Mouse (Mus musculus) heart, adult 18-20 months (tissue): ENCODE results near the gene Tagln2. TPM values are rescaled to one million over a fixed set of nuclear protein-coding genes. Genes with fewer than 3 reads are reported as not detected.
A peak's percentile ranks its signal among the peaks of the same experiment; 100 is the strongest.

Experiments
- DNase-seq, 2 experiments: peaks; one replicate each; pipeline ENCODE4 v3.0.0; 2021 to 2022; ENCODE audit warnings: mixed read lengths in 1 of 2
- total RNA-seq, 2 experiments: library from RNA; stranded (reverse); gene quantifications; 2 replicates each; pipeline ENCODE4 v1.2.3; 2021

Tagln2 gene
- total RNA-seq, 2 experiments from 2014 or later, result 56.8 to 58.8 TPM

GRCm38 (mm10) chr1:172526380-172527081 lies 26.7 kb downstream of the Tagln2 start:
- peak; percentile 78 to 84 for DNase-seq

- DNase-seq, result no peak
Measured at GRCm38 (mm10) chr1:172527431-172527830, 27.6 kb downstream of the Tagln2 start.

GRCm38 (mm10) chr1:172528701-172529100 lies 28.9 kb downstream of the Tagln2 start:
- DNase-seq, result peak; percentile 93 to 98

GRCm38 (mm10) chr1:172530544-172531220 lies 30.8 kb downstream of the Tagln2 start:
- no peak for DNase-seq

- peak in 1 of 2 experiments; percentile 62 for DNase-seq
Measured at GRCm38 (mm10) chr1:172532551-172532950, 32.7 kb downstream of the Tagln2 start.

GRCm38 (mm10) chr1:172535116-172535515 lies 35.3 kb downstream of the Tagln2 start:
- no peak for DNase-seq

- no peak for DNase-seq
Measured at GRCm38 (mm10) chr1:172539827-172540226, 40.0 kb downstream of the Tagln2 start.

- DNase-seq, result no peak
Measured at GRCm38 (mm10) chr1:172540283-172540820, 40.5 kb downstream of the Tagln2 start.

- no peak for DNase-seq
Measured at GRCm38 (mm10) chr1:172546062-172546461, 46.2 kb downstream of the Tagln2 start.

- DNase-seq, result no peak
Measured at GRCm38 (mm10) chr1:172548501-172548900, 48.7 kb downstream of the Tagln2 start.

- no peak for DNase-seq
Measured at GRCm38 (mm10) chr1:172549314-172549713, 49.5 kb downstream of the Tagln2 start.

GRCm38 (mm10) chr1:172549717-172550116 lies 49.9 kb downstream of the Tagln2 start:
- DNase-seq, result no peak

- DNase-seq, result peak; percentile 69 to 81
Measured at GRCm38 (mm10) chr1:172550551-172550951, 50.7 kb downstream of the Tagln2 start.

GRCm38 (mm10) chr1:172551009-172551408 lies 51.2 kb downstream of the Tagln2 start:
- no peak for DNase-seq

- DNase-seq, result peak in 1 of 2 experiments; percentile 33
Measured at GRCm38 (mm10) chr1:172552623-172553022, 52.8 kb downstream of the Tagln2 start.

- no peak for DNase-seq
Measured at GRCm38 (mm10) chr1:172555638-172556037, 55.8 kb downstream of the Tagln2 start, which contains the start of gene Vsig8. Vsig8 (plus strand) TSS chr1:172555938.

Other genes with a start within 250 kb of the Tagln2 start
- gene Atp1a4, start 241.6 kb upstream of the Tagln2 start, total RNA-seq, result not detected
- gene Igsf8, start 238.4 kb upstream of the Tagln2 start, total RNA-seq, result 10 to 100 TPM in 1 of 2 experiments, 1 to 10 TPM in 1; 9.8 to 10.1 TPM
- gene Atp1a2, start 202.0 kb upstream of the Tagln2 start, total RNA-seq, result 100 to 1,000 TPM; 496 to 511 TPM
- gene Kcnj9, start 170.7 kb upstream of the Tagln2 start, total RNA-seq, result not detected
- under 1 TPM; 0.17 to 0.18 TPM for gene Kcnj10, start 158.8 kb upstream of the Tagln2 start, total RNA-seq
- gene Pigm, start 123.5 kb upstream of the Tagln2 start, total RNA-seq, result 1 to 10 TPM; 3.2 to 4.2 TPM
- gene Slamf9, start 24.7 kb upstream of the Tagln2 start, total RNA-seq, result 1 to 10 TPM; 1.2 to 2.2 TPM
- gene Igsf9, start 18.3 kb upstream of the Tagln2 start, total RNA-seq, result under 1 TPM; 0.28 to 0.45 TPM
- 1 to 10 TPM in 1 of 2 experiments, not detected in 1; 1.2 TPM for gene Cfap45, start 20.8 kb downstream of the Tagln2 start, total RNA-seq
- not detected for gene Vsig8, start 55.9 kb downstream of the Tagln2 start, total RNA-seq
- gene Slamf8, start 90.5 kb downstream of the Tagln2 start, total RNA-seq, result under 1 TPM; 0.37 to 0.39 TPM
- not detected for gene Fcrl6, start 102.5 kb downstream of the Tagln2 start, total RNA-seq
- 10 to 100 TPM in 1 of 2 experiments, 1 to 10 TPM in 1; 9.8 to 10.4 TPM for gene Dusp23, start 132.9 kb downstream of the Tagln2 start, total RNA-seq
- gene Crp, start 198.0 kb downstream of the Tagln2 start, total RNA-seq, result under 1 TPM in 1 of 2 experiments, not detected in 1; 0.33 TPM